Mouse (Mus musculus) C2C12 (cell line): Measurements from ENCODE around the gene Serpina12. TPM values are rescaled to one million over a fixed set of nuclear protein-coding genes. Genes with fewer than 3 reads are reported as not detected.

Experiments
- H3K27me3 ChIP-seq: one replicate; pipeline ENCODE4 v1.6.1; 2011; ENCODE audit not compliant: control insufficient read depth, insufficient read depth, insufficient read length
- H3K36me3 ChIP-seq: one replicate; pipeline ENCODE4 v1.6.1; 2011; ENCODE audit not compliant: control insufficient read depth, insufficient read depth
- H3K4me3 ChIP-seq: one replicate; pipeline ENCODE4 v1.5.1; 2011; ENCODE audit warnings: mild to moderate bottlenecking, control low read depth; ENCODE audit not compliant: poor library complexity, insufficient read depth, severe bottlenecking
- H3K79me2 ChIP-seq: one replicate; pipeline ENCODE4 v1.6.1; 2011; ENCODE audit not compliant: control insufficient read depth, insufficient read depth
- H3K79me3 ChIP-seq: one replicate; pipeline ENCODE4 v1.6.1; 2011; ENCODE audit warnings: low read depth, control low read depth
- H3ac ChIP-seq: one replicate; pipeline ENCODE3; 2011; ENCODE audit warnings: low read depth; ENCODE audit not compliant: control insufficient read depth, insufficient read length
- CEBPB ChIP-seq: IDR thresholded peaks from one replicate; pipeline ENCODE4 v1.6.1; 2011; ENCODE audit warnings: low read depth, mild to moderate bottlenecking, control low read depth, moderate library complexity
- CTCF ChIP-seq: IDR thresholded peaks from one replicate; pipeline ENCODE4 v1.5.1; 2011; ENCODE audit not compliant: control insufficient read depth, insufficient read depth, insufficient read length
- FOSL1 ChIP-seq: IDR thresholded peaks from one replicate; pipeline ENCODE4 v1.8.0; 2011; ENCODE audit warnings: mild to moderate bottlenecking, low read length; ENCODE audit not compliant: poor library complexity, insufficient read depth, severe bottlenecking
- MAX ChIP-seq: IDR thresholded peaks from one replicate; pipeline ENCODE4 v1.6.1; 2011; ENCODE audit warnings: mild to moderate bottlenecking, control low read depth
- MYOD1 ChIP-seq: IDR thresholded peaks from one replicate; pipeline ENCODE4 v1.6.1; 2011; ENCODE audit warnings: low read depth; ENCODE audit not compliant: control insufficient read depth, insufficient read length
- MYOG ChIP-seq: IDR thresholded peaks from one replicate; pipeline ENCODE4 v1.6.1; 2011; ENCODE audit not compliant: control insufficient read depth, insufficient read length; ENCODE audit errors: extremely low read depth
- USF1 ChIP-seq: IDR thresholded peaks from one replicate; pipeline ENCODE4 v1.6.1; 2011; ENCODE audit warnings: low read depth, mild to moderate bottlenecking, control low read depth, moderate library complexity
- polyA plus RNA-seq: library from polyadenylated mRNA; unstranded; fragments of >200 nt; fragmentation: generic; extraction: Trizol; gene quantifications from one replicate; pipeline ENCODE4 v1.2.1, GENCODE M21; 2012; ENCODE audit warnings: missing spikeins

Serpina12 gene
- polyA plus RNA-seq, 1 experiment, result not detected

GRCm38 (mm10) chr12:104066241-104066640 lies 22.0 kb upstream of the Serpina12 start:
- H3K4me3 ChIP-seq, result no peak overlapping the region
- H3K27me3 ChIP-seq, result no peaks in the 10 kb centered on the region
- no peaks in the 10 kb centered on the region for H3K79me3 ChIP-seq
- no peaks in the 10 kb centered on the region for H3K36me3 ChIP-seq
- TF ChIP-seq CTCF (peak; percentile 59), MYOG (no peak)
- no peak overlapping the region for H3ac ChIP-seq
- no peaks in the 10 kb centered on the region for H3K79me2 ChIP-seq

- Histone ChIP-seq H3K4me3 (no peak overlapping the region), H3K27me3 (no peaks in the 10 kb centered on the region), H3K36me3 (no peaks in the 10 kb centered on the region), H3K79me2 (no peaks in the 10 kb centered on the region), H3ac (no peak overlapping the region), H3K79me3 (no peaks in the 10 kb centered on the region)
- TF ChIP-seq FOSL1, result peak; percentile 85
- TF ChIP-seq MAX, result peak; percentile 24
- no peak for TF ChIP-seq MYOD1
- TF ChIP-seq CEBPB, result peak; percentile 92
These were observed 20.8 kb upstream of the Serpina12 start for GRCm38 (mm10) chr12:104064996-104065395.

GRCm38 (mm10) chr12:104064532-104064931 lies 20.3 kb upstream of the Serpina12 start:
- H3K36me3 ChIP-seq, result no peaks in the 10 kb centered on the region
- H3K27me3 ChIP-seq, result no peaks in the 10 kb centered on the region
- no peaks in the 10 kb centered on the region for H3K79me2 ChIP-seq
- H3ac ChIP-seq, result no peak overlapping the region
- no peak for TF ChIP-seq MAX
- TF ChIP-seq MYOG, result no peak
- TF ChIP-seq MYOD1, result peak; percentile 89
- TF ChIP-seq CTCF, result no peak
- no peak for TF ChIP-seq FOSL1
- TF ChIP-seq USF1, result no peak
- TF ChIP-seq CEBPB, result no peak
- H3K4me3 ChIP-seq, result no peak overlapping the region
- no peaks in the 10 kb centered on the region for H3K79me3 ChIP-seq

- H3K79me2 ChIP-seq, result no peaks in the 10 kb centered on the region
- no peaks in the 10 kb centered on the region for H3K79me3 ChIP-seq
- H3K27me3 ChIP-seq, result no peaks in the 10 kb centered on the region
- H3K4me3 ChIP-seq, result no peak overlapping the region
- no peak for TF ChIP-seq CTCF
- no peak for TF ChIP-seq USF1
- no peak for TF ChIP-seq FOSL1
- no peak for TF ChIP-seq CEBPB
- TF ChIP-seq MAX, result no peak
- no peak for TF ChIP-seq MYOG
- no peak for TF ChIP-seq MYOD1
- no peaks in the 10 kb centered on the region for H3K36me3 ChIP-seq
- H3ac ChIP-seq, result no peak overlapping the region
These were observed 17.6 kb upstream of the Serpina12 start for GRCm38 (mm10) chr12:104061862-104062261.

DNA sequence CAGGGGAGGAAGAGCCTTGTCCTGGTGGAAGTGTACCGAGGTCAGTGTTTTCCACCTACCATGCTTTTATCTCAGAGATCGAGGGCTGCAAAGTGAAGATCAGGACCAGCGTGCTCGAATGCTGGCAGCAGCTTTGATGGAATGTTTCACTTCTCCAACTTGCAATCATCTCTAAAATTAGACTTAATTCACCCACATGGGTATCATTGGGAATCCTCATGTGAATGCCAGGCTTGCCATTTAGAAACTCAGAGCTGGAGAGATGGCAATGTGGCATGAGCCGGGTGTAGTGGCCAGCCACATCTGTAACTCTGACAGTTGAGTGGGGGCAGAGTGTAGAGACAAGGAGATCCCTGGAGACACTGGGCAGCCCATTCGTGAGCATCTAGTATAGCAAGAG lies 15.9 kb upstream of the Serpina12 start:
- no peak overlapping the region for H3ac ChIP-seq
- no peaks in the 10 kb centered on the region for H3K79me3 ChIP-seq
- no peaks in the 10 kb centered on the region for H3K27me3 ChIP-seq
- no peaks in the 10 kb centered on the region for H3K79me2 ChIP-seq
- H3K4me3 ChIP-seq, result no peak overlapping the region
- TF ChIP-seq USF1 (no peak), MYOG (no peak), FOSL1 (no peak), CTCF (no peak), CEBPB (no peak), MAX (no peak), MYOD1 (no peak)
- H3K36me3 ChIP-seq, result no peaks in the 10 kb centered on the region

GRCm38 (mm10) chr12:104057531-104057930 lies 13.3 kb upstream of the Serpina12 start:
- Histone ChIP-seq H3K79me3 (no peaks in the 10 kb centered on the region), H3K79me2 (no peaks in the 10 kb centered on the region), H3K27me3 (no peaks in the 10 kb centered on the region), H3K36me3 (no peaks in the 10 kb centered on the region), H3K4me3 (no peak overlapping the region), H3ac (no peak overlapping the region)
- TF ChIP-seq CEBPB, result no peak
- no peak for TF ChIP-seq MYOD1
- TF ChIP-seq CTCF, result no peak
- no peak for TF ChIP-seq USF1
- TF ChIP-seq MYOG, result no peak
- TF ChIP-seq FOSL1, result no peak
- no peak for TF ChIP-seq MAX

- no peaks in the 10 kb centered on the region for H3K79me3 ChIP-seq
- H3K4me3 ChIP-seq, result no peak overlapping the region
- no peak overlapping the region for H3ac ChIP-seq
- H3K79me2 ChIP-seq, result no peaks in the 10 kb centered on the region
- TF ChIP-seq MYOD1, result no peak
- H3K36me3 ChIP-seq, result no peaks in the 10 kb centered on the region
- no peaks in the 10 kb centered on the region for H3K27me3 ChIP-seq
These were observed 12.8 kb upstream of the Serpina12 start for GRCm38 (mm10) chr12:104057050-104057449.
